Mouse (Mus musculus) myocyte (in vitro differentiated cells): ENCODE data around the gene Iscu.
A peak's percentile ranks its signal among the peaks of the same experiment; 100 is the strongest.

Source experiments
- E2F4 ChIP-seq: IDR thresholded peaks from one replicate; pipeline ENCODE4 v1.6.1; 2011; ENCODE audit warnings: mild to moderate bottlenecking, control low read depth, moderate library complexity; ENCODE audit not compliant: insufficient read depth
- MYOG ChIP-seq, 3 experiments: IDR thresholded peaks; one replicate each; pipeline ENCODE4 v1.6.1; 2011; ENCODE audit warnings: control low read depth in 2 of 3, low read depth in 2 of 3, mild to moderate bottlenecking in 2 of 3; ENCODE audit not compliant: insufficient read length in 2 of 3, control insufficient read depth in 1 of 3, insufficient read depth in 1 of 3
- POLR2A ChIP-seq: IDR thresholded peaks from one replicate; pipeline ENCODE4 v1.6.1; 2011; ENCODE audit warnings: low read depth, mild to moderate bottlenecking, control low read depth, moderate library complexity; ENCODE audit not compliant: insufficient read length
- REST ChIP-seq: IDR thresholded peaks from one replicate; pipeline ENCODE4 v1.6.1; 2011; ENCODE audit warnings: mild to moderate bottlenecking, control low read depth, moderate library complexity; ENCODE audit not compliant: insufficient read depth, insufficient read length
- USF1 ChIP-seq: IDR thresholded peaks from one replicate; pipeline ENCODE4 v1.6.1; 2011; ENCODE audit warnings: low read depth, mild to moderate bottlenecking, control low read depth, moderate library complexity

DNA sequence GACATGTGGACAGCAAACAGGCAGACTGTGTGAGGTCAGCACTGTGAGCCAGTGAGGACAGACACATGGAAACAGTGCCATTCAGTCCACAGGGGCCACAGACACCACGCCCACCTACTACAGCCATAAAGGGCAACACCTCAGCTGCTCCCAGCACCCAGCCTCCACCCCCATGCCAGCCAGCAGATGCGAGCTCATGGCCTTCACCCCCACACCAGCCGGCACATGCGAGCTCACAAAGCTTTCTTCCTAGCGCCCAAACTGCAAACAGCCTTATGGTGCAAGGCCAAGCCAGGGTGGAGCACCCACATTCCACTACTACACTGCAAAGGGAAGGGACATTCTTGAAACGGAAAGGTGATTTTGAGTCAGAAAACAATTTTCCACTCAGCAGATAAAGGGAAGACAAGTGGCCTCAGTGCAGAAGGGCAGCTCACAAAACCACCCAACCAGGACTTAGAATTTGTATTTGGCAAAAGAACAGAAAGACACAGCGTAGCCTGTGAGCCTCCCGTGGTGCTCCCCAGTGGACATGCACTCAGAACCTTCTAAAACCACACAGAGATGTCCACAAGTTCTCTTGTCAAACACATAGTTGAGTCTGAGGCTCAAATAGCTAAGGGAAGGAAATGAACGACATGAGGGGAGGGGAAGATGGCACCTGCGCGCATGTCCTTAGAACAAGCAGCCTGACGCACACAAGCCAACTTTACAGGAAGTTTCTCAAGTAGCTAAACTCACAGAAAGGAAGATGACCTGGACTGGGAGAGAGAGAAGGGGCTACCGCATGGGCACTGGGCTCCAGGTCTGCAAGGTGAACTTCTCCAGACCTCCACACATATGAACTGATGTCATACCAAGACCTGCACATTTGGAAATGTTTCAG is 6.7 kb upstream of the Iscu start:
- TF ChIP-seq POLR2A = no peak
- no peak for TF ChIP-seq REST
- no peak for TF ChIP-seq USF1
- no peak for TF ChIP-seq E2F4
- peak in 2 of 3 experiments; percentile 82 to 89 for TF ChIP-seq MYOG (IDR thresholded peaks at IDR 0.05; ENCODE audit: control insufficient read depth in 1 of 3, insufficient read depth in 1 of 3, insufficient read length in 2 of 3, low read depth in 2 of 3)
